Mouse (Mus musculus) heart, embryonic 12.5 days (tissue): ENCODE results near the gene Olfr95. TPM values are rescaled to one million over a fixed set of nuclear protein-coding genes. Genes with fewer than 3 reads are reported as not detected.
"Not testable (repeated sequence)": the region's sequence is repeated elsewhere in the genome, so short reads cannot be mapped to it uniquely, and the experiment has no call there.

Source experiments
- ATAC-seq: fragments of 200-750 bp; cut with Nextera tagmentation; 2 replicates; pipeline ENCODE4 v1.8.0; 2017; ENCODE audit warnings: moderate TSS enrichment, moderate library complexity; ENCODE audit not compliant: insufficient number of reproducible peaks, low FRiP score
- H3K27ac ChIP-seq: fragments of 300-500 bp; sonication (generic); 2 replicates; pipeline ENCODE4 v1.5.1; 2016; ENCODE audit warnings: mild to moderate bottlenecking, moderate library complexity; ENCODE audit not compliant: poor library complexity, severe bottlenecking
- H3K27me3 ChIP-seq: fragments of 300-500 bp; sonication (generic); replicated peaks from 2 replicates; pipeline ENCODE4 v1.6.1; 2016; ENCODE audit warnings: mild to moderate bottlenecking, moderate library complexity
- H3K36me3 ChIP-seq: fragments of 300-500 bp; sonication (generic); 2 replicates; pipeline ENCODE4 v1.6.1; 2016; ENCODE audit warnings: mild to moderate bottlenecking, moderate library complexity
- H3K4me1 ChIP-seq: fragments of 300-500 bp; sonication (generic); replicated peaks from 2 replicates; pipeline ENCODE4 v1.6.1; 2016; ENCODE audit warnings: mild to moderate bottlenecking
- H3K4me2 ChIP-seq: fragments of 300-500 bp; sonication (generic); 2 replicates; pipeline ENCODE4 v1.6.1; 2016; ENCODE audit warnings: mild to moderate bottlenecking, moderate library complexity
- H3K4me3 ChIP-seq: fragments of 300-500 bp; sonication (generic); 2 replicates; pipeline ENCODE4 v1.5.1; 2016; ENCODE audit warnings: mild to moderate bottlenecking
- H3K9ac ChIP-seq: fragments of 300-500 bp; sonication (generic); 2 replicates; pipeline ENCODE4 v1.6.1; 2016; ENCODE audit warnings: mild to moderate bottlenecking, moderate library complexity
- H3K9me3 ChIP-seq: fragments of 300-500 bp; sonication (generic); replicated peaks from 2 replicates; pipeline ENCODE4 v1.6.1; 2016; ENCODE audit warnings: mild to moderate bottlenecking, moderate library complexity
- WGBS: fragments of 180-500 bp; shearing (Covaris S2); methylation state at CpG from one replicate; pipeline ENCODE4 v1.1.7; 2016; 5-methylcytosine and 5-hydroxymethylcytosine counted together
- polyA plus RNA-seq: library from polyadenylated mRNA; unstranded; fragments of >200 nt; fragmentation: Nextera tagmentation; extraction: Ambion mirVana; gene quantifications from 2 replicates; pipeline ENCODE4 v1.2.1, GENCODE M21; 2016

Gene Olfr95
- not detected in 2 replicates for polyA plus RNA-seq

- peaks cover 34% of the 10 kb centered on the region for H3K27me3 ChIP-seq
- peaks cover 4% of the 10 kb centered on the region; the same call in 1 of the 2 replicates for H3K9me3 ChIP-seq
- no peak within 1 kb of the TSS for H3K4me2 ChIP-seq
- H3K4me1 ChIP-seq = peaks cover 6% of the 10 kb centered on the region
- no peak within 1 kb of the TSS for H3K27ac ChIP-seq
- no peak within 1 kb of the TSS for H3K4me3 ChIP-seq
- ATAC-seq = no peak
- WGBS = 70% methylated on average over 3 of the region's 3 CpGs
- H3K36me3 ChIP-seq = no peaks in the 10 kb centered on the region
- no peak within 1 kb of the TSS for H3K9ac ChIP-seq
These were observed at the start of gene Olfr95 for GRCm38 (mm10) chr17:37213018-37213417. Gene Olfr95, minus strand, starts transcription at chr17:37213118.

- H3K4me1 ChIP-seq = no peaks in the 10 kb centered on the region
- no peak overlapping the region for H3K4me3 ChIP-seq
- H3K27me3 ChIP-seq = no peaks in the 10 kb centered on the region
- H3K36me3 ChIP-seq = no peaks in the 10 kb centered on the region
- no peak for ATAC-seq
- 14% methylated on average over 1 of the region's 1 CpGs for WGBS
- no peaks in the 10 kb centered on the region for H3K9me3 ChIP-seq
- H3K27ac ChIP-seq = no peak overlapping the region
- no peak overlapping the region for H3K9ac ChIP-seq
- H3K4me2 ChIP-seq = no peak overlapping the region
These were observed 37.6 kb upstream of the Olfr95 start for GRCm38 (mm10) chr17:37250544-37250943.

- Histone ChIP-seq H3K9me3 (no peaks in the 10 kb centered on the region), H3K27me3 (no peaks in the 10 kb centered on the region), H3K9ac (no peak overlapping the region), H3K36me3 (no peaks in the 10 kb centered on the region), H3K27ac (no peak overlapping the region), H3K4me2 (no peak overlapping the region), H3K4me3 (no peak overlapping the region), H3K4me1 (no peaks in the 10 kb centered on the region)
- ATAC-seq = no peak
These were observed 36.5 kb upstream of the Olfr95 start for GRCm38 (mm10) chr17:37249460-37249859.

GRCm38 (mm10) chr17:37246715-37247114, 33.8 kb upstream of the Olfr95 start:
- no peak overlapping the region for H3K9ac ChIP-seq
- H3K4me2 ChIP-seq = no peak overlapping the region
- no peak overlapping the region for H3K4me3 ChIP-seq
- H3K36me3 ChIP-seq = no peaks in the 10 kb centered on the region
- no peaks in the 10 kb centered on the region for H3K9me3 ChIP-seq
- H3K27ac ChIP-seq = no peak overlapping the region
- H3K4me1 ChIP-seq = no peaks in the 10 kb centered on the region
- no peaks in the 10 kb centered on the region for H3K27me3 ChIP-seq
- no peak for ATAC-seq
- 33% methylated on average over 5 of the region's 5 CpGs for WGBS

- Histone ChIP-seq H3K27me3 (no peaks in the 10 kb centered on the region), H3K4me2 (no peak overlapping the region), H3K27ac (no peak overlapping the region), H3K4me3 (no peak overlapping the region), H3K9me3 (peaks cover 7% of the 10 kb centered on the region; the same call in 1 of the 2 replicates), H3K36me3 (no peaks in the 10 kb centered on the region), H3K4me1 (no peaks in the 10 kb centered on the region), H3K9ac (no peak overlapping the region)
- no peak for ATAC-seq
- 50% methylated on average over 3 of the region's 3 CpGs for WGBS
These were observed 29.3 kb upstream of the Olfr95 start for GRCm38 (mm10) chr17:37242198-37242597.

- not testable (repeated sequence) for H3K4me1 ChIP-seq, H3K9ac ChIP-seq, H3K27me3 ChIP-seq, ATAC-seq, H3K4me2 ChIP-seq, H3K9me3 ChIP-seq, H3K4me3 ChIP-seq, H3K36me3 ChIP-seq, H3K27ac ChIP-seq
- 89% methylated on average over 2 of the region's 2 CpGs for WGBS
These were observed 24.3 kb upstream of the Olfr95 start, which contains the start of gene Olfr97 for GRCm38 (mm10) chr17:37237230-37237629. Gene Olfr97, minus strand, starts transcription at chr17:37237330.

GRCm38 (mm10) chr17:37221879-37222278, 9.0 kb upstream of the Olfr95 start:
- H3K27ac ChIP-seq = no peak overlapping the region
- H3K36me3 ChIP-seq = no peaks in the 10 kb centered on the region
- 14% methylated on average over 1 of the region's 1 CpGs for WGBS
- H3K4me2 ChIP-seq = no peak overlapping the region
- no peak overlapping the region for H3K4me3 ChIP-seq
- H3K9me3 ChIP-seq = peaks cover under 1% of the 10 kb centered on the region; the same call in 1 of the 2 replicates
- ATAC-seq = no peak
- H3K27me3 ChIP-seq = 0 out of 2 replicates have a peak, but pooled peaks cover 3% of the 10 kb centered on the region
- H3K9ac ChIP-seq = no peak overlapping the region
- H3K4me1 ChIP-seq = no peaks in the 10 kb centered on the region

- Histone ChIP-seq H3K4me2 (no peak within 1 kb of the TSS), H3K27me3 (0 out of 2 replicates have a peak, but pooled peaks cover 3% of the 10 kb centered on the region), H3K4me3 (no peak within 1 kb of the TSS), H3K4me1 (no peaks in the 10 kb centered on the region), H3K36me3 (no peaks in the 10 kb centered on the region), H3K27ac (no peak within 1 kb of the TSS), H3K9ac (no peak within 1 kb of the TSS), H3K9me3 (peaks cover 4% of the 10 kb centered on the region; the same call in 1 of the 2 replicates)
- 47% methylated on average over 4 of the region's 4 CpGs for WGBS
- ATAC-seq = no peak
These were observed 6.9 kb upstream of the Olfr95 start, which contains the start of gene Olfr96 for GRCm38 (mm10) chr17:37219846-37220245. Gene Olfr96, plus strand, starts transcription at chr17:37220146.

- Histone ChIP-seq H3K36me3 (no peaks in the 10 kb centered on the region), H3K4me1 (no peaks in the 10 kb centered on the region), H3K9me3 (peaks cover 4% of the 10 kb centered on the region; the same call in 1 of the 2 replicates), H3K9ac (no peak overlapping the region), H3K27ac (no peak overlapping the region), H3K4me3 (no peak overlapping the region), H3K4me2 (no peak overlapping the region), H3K27me3 (0 out of 2 replicates have a peak, but pooled peaks cover 3% of the 10 kb centered on the region)
- 73% methylated on average over 3 of the region's 3 CpGs for WGBS
- ATAC-seq = no peak
These were observed 5.6 kb upstream of the Olfr95 start for GRCm38 (mm10) chr17:37218486-37218885.

- H3K9ac ChIP-seq = no peak overlapping the region
- H3K4me2 ChIP-seq = peak overlapping the region; percentile 63
- H3K27ac ChIP-seq = no peak overlapping the region
- H3K4me1 ChIP-seq = peaks cover 6% of the 10 kb centered on the region
- 14% methylated on average over 40 of the region's 40 CpGs for WGBS
- H3K9me3 ChIP-seq = no peaks in the 10 kb centered on the region
- no peaks in the 10 kb centered on the region for H3K36me3 ChIP-seq
- ATAC-seq = no peak
- H3K27me3 ChIP-seq = peaks cover 34% of the 10 kb centered on the region
- H3K4me3 ChIP-seq = peak overlapping the region; percentile 30
These were observed 1.8 kb downstream of the Olfr95 start for GRCm38 (mm10) chr17:37210884-37211768.

GRCm38 (mm10) chr17:37203917-37204236, 9.0 kb downstream of the Olfr95 start:
- no peak for ATAC-seq
- Histone ChIP-seq H3K27me3 (0 out of 2 replicates have a peak, but pooled peaks cover 19% of the 10 kb centered on the region), H3K9me3 (no peaks in the 10 kb centered on the region), H3K9ac (no peak overlapping the region), H3K4me3 (no peak overlapping the region), H3K36me3 (no peaks in the 10 kb centered on the region), H3K4me2 (no peak overlapping the region), H3K4me1 (no peaks in the 10 kb centered on the region), H3K27ac (no peak overlapping the region)
- 30% methylated on average over 3 of the region's 3 CpGs for WGBS
